Mouse (Mus musculus): ENCODE data around the gene Lefty2.

GRCm38 (mm10) chr1:180883731-180884130 lies 9.2 kb upstream of the Lefty2 start:
- no peak for TF ChIP-seq CTCF (IDR thresholded peaks at IDR 0.05)
- TF ChIP-seq EP300 (IDR thresholded peaks at IDR 0.05), result no peak
